Mouse (Mus musculus) forebrain, embryonic 14.5 days (tissue): ENCODE measurements around the gene Perp. TPM values are rescaled to one million over a fixed set of nuclear protein-coding genes. Genes with fewer than 3 reads are reported as not detected.
A peak's percentile ranks its signal among the peaks of the same experiment; 100 is the strongest.

Source experiments
- ATAC-seq: fragments of 200-750 bp; cut with Nextera tagmentation; 2 replicates; pipeline ENCODE4 v1.8.0; 2017; ENCODE audit warnings: mild to moderate bottlenecking, moderate library complexity
- DNase-seq: peaks from one replicate; pipeline ENCODE4 v3.0.0-alpha.2; 2015; ENCODE audit warnings: low spot score
- H3K27ac ChIP-seq: fragments of 300-500 bp; sonication (generic); 2 replicates; pipeline ENCODE4 v1.5.1; 2014; ENCODE audit warnings: low read depth, mild to moderate bottlenecking, control low read depth, low read length, moderate library complexity
- H3K27me3 ChIP-seq: fragments of 300-500 bp; sonication (generic); replicated peaks from 2 replicates; pipeline ENCODE4 v1.6.1; 2014; ENCODE audit warnings: low read length, control low read depth, mixed read lengths; ENCODE audit not compliant: control insufficient read depth, insufficient read depth
- H3K36me3 ChIP-seq: fragments of 300-500 bp; sonication (generic); 2 replicates; pipeline ENCODE4 v1.6.1; 2014; ENCODE audit warnings: low read length, control low read depth; ENCODE audit not compliant: control insufficient read depth, insufficient read depth
- H3K4me1 ChIP-seq: fragments of 300-500 bp; sonication (generic); 2 replicates; pipeline ENCODE4 v1.6.1; 2014; ENCODE audit warnings: antibody characterized with exemption, low read length, control low read depth; ENCODE audit not compliant: control insufficient read depth, insufficient read depth
- H3K4me2 ChIP-seq: fragments of 300-500 bp; sonication (generic); 2 replicates; pipeline ENCODE4 v1.6.1; 2014; ENCODE audit warnings: mild to moderate bottlenecking, control low read depth, low read length
- H3K4me3 ChIP-seq: fragments of 300-500 bp; sonication (generic); 2 replicates; pipeline ENCODE4 v1.5.1; 2014; ENCODE audit warnings: low read depth, low read length, control low read depth
- H3K9ac ChIP-seq: fragments of 300-500 bp; sonication (generic); 2 replicates; pipeline ENCODE4 v1.6.1; 2014; ENCODE audit warnings: mild to moderate bottlenecking, low read length, control low read depth, moderate library complexity
- H3K9me3 ChIP-seq: fragments of 300-500 bp; sonication (generic); replicated peaks from 2 replicates; pipeline ENCODE4 v1.6.1; 2016; ENCODE audit warnings: low read length, control low read depth, mixed read lengths; ENCODE audit not compliant: control insufficient read depth
- WGBS: fragments of 180-500 bp; shearing (Covaris S2); extraction: QIAGEN DNeasy Blood & Tissue Kit; methylation state at CpG from one replicate; pipeline ENCODE4 v1.1.7; 2014; 5-methylcytosine and 5-hydroxymethylcytosine counted together
- polyA plus RNA-seq: library from polyadenylated mRNA; unstranded; fragments of >200 nt; fragmentation: Nextera tagmentation; extraction: Ambion mirVana; gene quantifications from 2 replicates; pipeline ENCODE4 v1.2.1, GENCODE M21; 2014

Gene Perp
- 4.0 and 5.8 TPM in 2 replicates for polyA plus RNA-seq

DNA sequence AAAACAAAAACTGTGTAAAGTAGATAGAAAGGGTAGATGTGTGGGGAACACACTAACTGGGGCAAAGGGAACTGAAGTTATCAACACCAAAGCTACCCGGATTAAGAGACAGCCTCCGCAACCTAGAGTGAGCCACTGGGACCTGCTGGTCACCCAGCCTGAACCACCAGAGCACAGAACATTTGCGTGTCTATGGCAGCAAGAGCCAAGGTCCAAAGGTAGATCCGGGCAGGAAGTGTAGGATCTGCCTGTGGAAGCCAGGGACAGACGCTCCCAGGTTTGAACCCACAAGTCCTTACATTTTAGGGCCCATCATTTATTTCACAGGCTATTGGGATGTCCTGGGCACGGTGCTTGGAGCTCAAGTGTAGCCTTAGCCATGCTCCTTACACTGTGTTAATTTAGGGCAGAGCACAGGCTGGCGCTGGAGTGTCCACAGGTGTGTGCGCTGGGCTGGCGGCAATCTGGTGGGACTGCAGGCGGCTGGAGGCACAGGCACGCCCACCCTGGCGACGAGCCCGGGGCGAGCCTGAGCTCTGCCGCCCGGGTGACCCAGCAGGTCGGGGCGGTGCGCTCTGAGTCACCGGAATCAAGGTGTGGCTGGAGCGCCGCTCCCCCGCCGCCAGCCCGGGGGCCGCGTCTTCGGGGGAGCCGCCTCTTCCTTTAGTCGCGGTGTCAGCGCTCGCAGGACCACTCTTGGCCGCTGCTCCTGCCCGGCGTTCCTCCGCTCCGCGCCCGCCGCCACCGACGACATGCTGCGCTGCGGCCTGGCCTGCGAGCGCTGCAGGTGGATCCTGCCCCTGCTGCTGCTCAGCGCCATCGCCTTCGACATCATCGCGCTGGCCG lies at the start of gene Perp:
Gene Perp (plus strand): TSS at position 580 of the 846 bp plus-strand sequence.
- WGBS, result 2% methylated on average over 41 of the region's 54 CpGs
- H3K27me3 ChIP-seq, result peaks cover 27% of the 10 kb centered on the region
- H3K9me3 ChIP-seq, result no peaks in the 10 kb centered on the region
- peak within 1 kb of the TSS; percentile 51 for H3K4me3 ChIP-seq
- no peak within 1 kb of the TSS for H3K27ac ChIP-seq
- DNase-seq, result peak; percentile 43
- H3K4me1 ChIP-seq, result no peaks in the 10 kb centered on the region
- peak; percentile 85 for ATAC-seq
- peak within 1 kb of the TSS; percentile 67 for H3K9ac ChIP-seq
- H3K4me2 ChIP-seq, result peak within 1 kb of the TSS; percentile 93
- no peaks in the 10 kb centered on the region for H3K36me3 ChIP-seq

DNA sequence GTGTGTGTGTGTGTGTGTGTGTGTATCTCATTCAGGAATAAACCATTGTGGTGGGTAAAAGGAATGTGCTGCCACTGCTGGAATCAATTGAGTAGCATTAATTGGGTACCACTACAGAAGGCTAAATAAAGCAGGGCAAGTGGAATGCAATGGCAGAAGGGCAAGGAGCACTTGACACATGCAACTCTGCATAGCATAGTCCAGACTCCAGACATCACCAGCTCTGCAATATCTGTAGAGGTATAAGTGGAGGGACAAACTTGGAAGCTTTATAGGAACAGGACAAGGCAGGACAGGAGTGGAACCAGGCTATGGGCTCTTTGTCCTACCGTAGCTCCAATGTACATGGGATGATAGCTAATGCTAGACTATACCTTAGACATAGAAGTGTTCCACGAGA lies 33.1 kb upstream of the Perp start:
- H3K9me3 ChIP-seq, result no peaks in the 10 kb centered on the region
- no peak for DNase-seq
- no peaks in the 10 kb centered on the region for H3K36me3 ChIP-seq

DNA sequence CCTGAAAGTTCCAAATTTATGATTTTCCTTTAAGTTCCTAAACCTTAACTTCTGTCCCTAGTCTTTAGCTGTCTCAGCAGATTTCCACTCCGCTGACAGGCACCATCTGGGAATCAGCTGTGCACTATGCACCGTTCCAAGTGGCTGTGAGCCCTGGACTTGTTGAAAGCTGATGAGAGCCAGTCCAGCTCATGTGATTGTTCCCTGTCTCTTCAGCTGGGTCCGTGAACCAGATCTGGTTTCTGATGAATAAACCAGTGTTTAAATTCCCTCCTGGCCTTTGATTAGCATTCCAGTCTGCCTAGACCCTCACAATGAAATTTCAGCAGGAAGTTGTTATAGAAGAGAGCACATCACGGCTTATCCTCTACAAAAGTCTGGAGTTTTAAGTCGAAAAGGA lies 28.3 kb upstream of the Perp start:
- H3K27ac ChIP-seq, result no peak overlapping the region
- H3K4me1 ChIP-seq, result no peaks in the 10 kb centered on the region
- no peak overlapping the region for H3K4me3 ChIP-seq
- WGBS, result 32% methylated on average over 5 of the region's 5 CpGs
- ATAC-seq, result peak; percentile 95
- no peak overlapping the region for H3K9ac ChIP-seq
- peak; percentile 81 for DNase-seq
- no peaks in the 10 kb centered on the region for H3K36me3 ChIP-seq
- H3K4me2 ChIP-seq, result no peak overlapping the region
- H3K27me3 ChIP-seq, result no peaks in the 10 kb centered on the region
- H3K9me3 ChIP-seq, result no peaks in the 10 kb centered on the region

More for the DNA sequence above, 33.1 kb upstream of the Perp start:
- no peak for ATAC-seq
- H3K27ac ChIP-seq, result no peak overlapping the region
- H3K27me3 ChIP-seq, result no peaks in the 10 kb centered on the region
- no peak overlapping the region for H3K4me2 ChIP-seq
- H3K9ac ChIP-seq, result no peak overlapping the region
- no peaks in the 10 kb centered on the region for H3K4me1 ChIP-seq
- WGBS, result 76% methylated on average over 2 of the region's 2 CpGs
- H3K4me3 ChIP-seq, result no peak overlapping the region

DNA sequence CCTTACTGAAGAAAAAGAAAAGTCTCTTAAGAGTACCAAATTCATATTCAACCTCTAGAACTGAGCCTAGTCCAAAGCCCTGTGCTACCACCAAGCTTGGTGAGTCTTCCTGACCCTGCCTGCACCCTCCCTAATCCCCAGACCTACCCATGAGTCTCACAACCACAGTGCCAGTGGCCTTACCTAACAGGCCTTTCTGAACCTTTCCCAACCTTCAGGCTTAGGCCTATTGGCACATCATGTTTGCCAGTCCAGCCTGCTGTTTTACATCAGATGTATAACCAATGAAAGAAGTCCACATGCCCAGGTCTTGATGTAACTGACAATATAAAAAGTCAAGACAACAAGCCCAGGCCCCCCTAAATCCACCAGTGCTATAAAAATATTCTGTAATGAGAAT lies 19.7 kb upstream of the Perp start:
- no peak overlapping the region for H3K4me2 ChIP-seq

DNA sequence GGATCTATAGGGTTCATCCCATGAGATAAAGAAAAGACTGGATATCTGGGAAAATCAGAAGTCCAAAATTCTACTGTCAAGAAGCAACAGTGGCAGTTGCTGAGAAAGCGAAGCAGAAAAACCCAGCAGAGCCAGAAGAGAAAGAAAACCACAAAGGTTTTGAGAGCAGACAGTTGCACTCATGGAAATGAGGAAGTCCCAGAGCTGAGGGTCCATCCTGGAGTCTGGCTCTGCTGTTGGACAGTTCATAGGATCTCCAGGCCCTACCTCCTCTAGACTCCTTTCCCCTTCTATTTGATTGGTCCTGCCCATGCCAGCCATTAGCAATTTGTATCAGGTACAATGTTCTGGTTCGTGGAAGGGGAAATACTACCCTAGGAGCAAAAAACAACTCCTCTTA lies 18.7 kb upstream of the Perp start:
- no peaks in the 10 kb centered on the region for H3K27me3 ChIP-seq

More for the DNA sequence above, 19.7 kb upstream of the Perp start:
- no peak overlapping the region for H3K9ac ChIP-seq
- no peaks in the 10 kb centered on the region for H3K9me3 ChIP-seq
- H3K36me3 ChIP-seq, result no peaks in the 10 kb centered on the region
- H3K27ac ChIP-seq, result no peak overlapping the region
- DNase-seq (no peak), ATAC-seq (no peak)
- H3K4me1 ChIP-seq, result no peaks in the 10 kb centered on the region
- H3K4me3 ChIP-seq, result no peak overlapping the region
- H3K27me3 ChIP-seq, result no peaks in the 10 kb centered on the region

DNA sequence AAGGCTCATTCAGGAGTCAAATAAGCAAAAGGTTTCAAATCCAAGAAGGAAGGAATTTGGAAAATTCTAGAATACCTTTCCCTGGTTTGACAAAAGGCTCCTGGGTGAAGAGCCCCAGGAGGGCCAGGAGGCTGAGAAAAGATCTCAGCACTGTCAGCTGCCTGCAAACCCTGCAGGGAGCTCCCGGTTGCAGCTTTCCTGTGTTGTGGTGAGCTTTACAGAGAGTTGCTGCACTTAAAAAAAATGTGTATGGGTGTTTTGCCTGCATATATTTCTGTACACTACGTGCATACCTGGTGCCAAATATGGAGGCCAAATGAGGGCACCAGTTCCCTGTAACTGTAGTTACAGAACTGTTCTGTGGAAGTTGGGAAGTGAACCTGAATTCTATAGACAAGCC lies 16.9 kb upstream of the Perp start:
- H3K27ac ChIP-seq, result no peak overlapping the region
- 27% methylated on average over 2 of the region's 2 CpGs for WGBS
- no peak overlapping the region for H3K4me2 ChIP-seq
- H3K4me1 ChIP-seq, result no peaks in the 10 kb centered on the region
- H3K27me3 ChIP-seq, result no peaks in the 10 kb centered on the region
- no peaks in the 10 kb centered on the region for H3K36me3 ChIP-seq
- no peaks in the 10 kb centered on the region for H3K9me3 ChIP-seq
- ATAC-seq, result no peak
- H3K9ac ChIP-seq, result no peak overlapping the region
- H3K4me3 ChIP-seq, result no peak overlapping the region
- DNase-seq, result no peak

More for the DNA sequence above, 18.7 kb upstream of the Perp start:
- Histone ChIP-seq H3K9me3 (no peaks in the 10 kb centered on the region), H3K4me2 (no peak overlapping the region), H3K36me3 (no peaks in the 10 kb centered on the region), H3K27ac (no peak overlapping the region), H3K9ac (no peak overlapping the region), H3K4me3 (no peak overlapping the region), H3K4me1 (no peaks in the 10 kb centered on the region)
- WGBS, result 79% methylated on average over 2 of the region's 2 CpGs
- DNase-seq, result no peak
- no peak for ATAC-seq

DNA sequence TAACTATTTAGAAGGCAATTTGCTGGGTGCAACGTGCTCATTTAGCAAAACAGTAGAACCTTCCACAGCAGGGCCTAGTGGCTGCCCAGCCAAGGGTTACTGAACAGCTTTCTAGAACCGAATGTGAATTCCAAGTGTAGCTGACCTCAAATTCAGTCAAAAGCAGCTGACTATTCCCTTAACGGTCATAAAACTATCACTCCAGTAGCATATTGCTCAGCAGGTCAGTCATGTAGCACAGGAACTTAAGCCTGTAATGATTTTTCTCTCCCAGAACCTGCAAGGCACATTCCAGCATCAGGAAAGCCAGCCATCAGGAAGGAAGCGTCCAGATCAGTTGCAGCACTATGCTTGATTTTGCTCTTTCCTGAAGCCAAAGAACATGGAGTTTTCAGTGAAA lies 14.5 kb upstream of the Perp start:
- H3K27ac ChIP-seq, result no peak overlapping the region
- H3K9ac ChIP-seq, result no peak overlapping the region
- DNase-seq (no peak), ATAC-seq (no peak)
- WGBS, result 84% methylated on average over 4 of the region's 4 CpGs
- H3K9me3 ChIP-seq, result no peaks in the 10 kb centered on the region
- no peak overlapping the region for H3K4me3 ChIP-seq
- H3K4me1 ChIP-seq, result no peaks in the 10 kb centered on the region
- H3K4me2 ChIP-seq, result no peak overlapping the region
- no peaks in the 10 kb centered on the region for H3K27me3 ChIP-seq
- no peaks in the 10 kb centered on the region for H3K36me3 ChIP-seq

DNA sequence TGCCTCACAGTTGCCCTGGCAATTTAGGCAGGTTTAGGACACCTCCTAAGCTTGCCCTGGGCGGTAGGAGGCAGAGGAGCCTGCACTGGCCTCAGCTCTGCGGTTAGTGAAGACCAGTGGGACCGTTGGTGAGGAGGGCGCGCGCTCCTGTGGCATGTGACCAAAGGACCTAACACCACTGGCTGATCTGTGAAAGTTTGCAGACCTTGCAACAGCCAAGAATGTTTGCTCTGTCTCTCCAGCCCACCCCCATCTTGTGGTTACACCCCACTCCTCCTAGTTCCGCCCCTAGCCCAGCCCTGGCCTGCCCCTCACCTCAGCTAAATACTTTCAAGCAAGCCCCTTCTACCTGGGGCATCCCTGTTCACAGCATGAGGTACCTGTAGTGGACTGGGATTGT lies 13.0 kb upstream of the Perp start:
- Histone ChIP-seq H3K36me3 (no peaks in the 10 kb centered on the region), H3K27ac (no peak overlapping the region), H3K4me1 (no peaks in the 10 kb centered on the region), H3K27me3 (no peaks in the 10 kb centered on the region), H3K4me2 (no peak overlapping the region), H3K9ac (no peak overlapping the region), H3K4me3 (no peak overlapping the region), H3K9me3 (no peaks in the 10 kb centered on the region)
- 47% methylated on average over 7 of the region's 7 CpGs for WGBS
- no peak for DNase-seq
- no peak for ATAC-seq

DNA sequence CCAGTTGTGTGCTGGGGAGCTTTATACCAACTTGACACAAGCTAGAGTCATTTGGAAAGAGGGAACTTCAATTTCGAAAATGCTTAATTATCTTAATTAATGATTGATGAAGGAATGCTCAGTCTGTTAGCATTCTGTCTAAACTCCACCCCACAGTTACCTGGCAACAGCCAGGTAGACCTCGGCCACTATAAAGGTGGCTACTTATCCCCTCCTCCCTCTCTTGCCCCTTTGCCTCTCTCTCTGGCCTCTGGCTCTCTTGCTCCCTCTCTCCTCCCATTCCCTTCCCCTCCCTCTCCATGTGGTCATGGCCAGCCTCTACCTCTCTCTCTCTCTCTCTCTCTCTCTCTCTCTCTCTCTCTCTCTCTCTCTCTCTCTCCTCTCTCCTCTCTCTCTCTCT lies 10.4 kb upstream of the Perp start:
- Histone ChIP-seq H3K27ac (no peak overlapping the region), H3K36me3 (no peaks in the 10 kb centered on the region), H3K4me2 (no peak overlapping the region), H3K27me3 (no peaks in the 10 kb centered on the region), H3K4me1 (no peaks in the 10 kb centered on the region), H3K9me3 (no peaks in the 10 kb centered on the region), H3K4me3 (no peak overlapping the region), H3K9ac (no peak overlapping the region)
- DNase-seq (no peak), ATAC-seq (no peak)
- 52% methylated on average over 2 of the region's 2 CpGs for WGBS
